Comparison of ENCODE assay signal across 8 mouse cellular contexts in the genomic region with DNA sequence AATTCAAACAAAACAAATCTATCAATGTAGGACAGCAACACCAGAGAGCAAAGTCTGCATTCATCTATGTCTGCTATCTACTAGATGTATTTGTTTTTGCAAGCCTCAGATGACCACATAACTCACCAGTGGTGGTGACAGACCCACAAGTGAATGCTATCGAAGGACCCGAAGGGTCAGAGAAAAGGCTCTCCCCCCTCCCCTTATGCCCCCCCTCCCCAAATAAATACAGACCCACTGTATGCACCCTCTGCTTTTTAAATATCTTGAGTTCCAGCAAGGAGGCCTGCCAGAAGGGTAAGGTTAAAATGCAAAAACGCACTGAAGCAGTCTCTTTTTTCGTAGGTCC. TPM values are rescaled to one million over a fixed set of nuclear protein-coding genes. Genes with fewer than 3 reads are reported as not detected.
DNase-seq lines count a peak whose midpoint lies in the region; ATAC-seq and TF ChIP-seq lines count a peak whose summit lies in the region.
"Had no signal": no experiment of that assay in that cellular context is flagged by ENCODE, and none has a peak within 500 bp of the region (broad histone marks: within the 10 kb centered on the region; RNA-seq: fewer than 3 reads in every experiment).

No protein-coding gene starts in this region.

- H3K27me3 ChIP-seq in lung, embryonic 14.5 days (ENCODE audit: insufficient read depth, low read length): no peaks in the 10 kb centered on the region
- no peaks in the 10 kb centered on the region for H3K27me3 ChIP-seq in forebrain, embryonic 15.5 days
- no peaks in the 10 kb centered on the region for H3K27me3 ChIP-seq in limb, embryonic 14.5 days (ENCODE audit: control insufficient read depth, insufficient read depth, low read length)
- no peaks in the 10 kb centered on the region for H3K27me3 ChIP-seq in stomach, embryonic 16.5 days (ENCODE audit: control insufficient read depth, insufficient read depth, low read length)

- H3K27ac ChIP-seq in lung, embryonic 14.5 days (ENCODE audit: low read depth): no peak overlapping the region
- peak overlapping the region; percentile 90 for H3K27ac ChIP-seq in forebrain, embryonic 15.5 days (replicated peaks)
- 0 out of 2 replicates have a peak overlapping the region, but pooled peaks have one; percentile 46 for H3K27ac ChIP-seq in limb, embryonic 14.5 days (replicated peaks; ENCODE audit: low read depth, low read length)
- no peak overlapping the region for H3K27ac ChIP-seq in stomach, embryonic 16.5 days (ENCODE audit: low read length)

- peak overlapping the region; percentile 94 for H3K4me2 ChIP-seq in lung, embryonic 14.5 days
- peak overlapping the region; percentile 85 for H3K4me2 ChIP-seq in forebrain, embryonic 15.5 days (replicated peaks)
- H3K4me2 ChIP-seq in limb, embryonic 14.5 days (replicated peaks; ENCODE audit: low read depth, low read length, severe bottlenecking): peak overlapping the region; percentile 69
- peak overlapping the region; percentile 96 for H3K4me2 ChIP-seq in stomach, embryonic 16.5 days (ENCODE audit: low read depth, low read length)

- WGBS in lung, embryonic 14.5 days: 19% methylated on average over 4 of the region's 4 CpGs
- 0% methylated on average over 4 of the region's 4 CpGs for WGBS in forebrain, embryonic 15.5 days
- WGBS in limb, embryonic 14.5 days: 4% methylated on average over 4 of the region's 4 CpGs
- 32% methylated on average over 4 of the region's 4 CpGs for WGBS in stomach, embryonic 16.5 days

- H3K36me3 ChIP-seq in lung, embryonic 14.5 days (ENCODE audit: insufficient read depth): peaks cover 5% of the 10 kb centered on the region; the same call in 1 of the 2 replicates
- H3K36me3 ChIP-seq in forebrain, embryonic 15.5 days: no peaks in the 10 kb centered on the region
- H3K36me3 ChIP-seq in limb, embryonic 14.5 days (ENCODE audit: control insufficient read depth, insufficient read depth, low read length): peaks cover 28% of the 10 kb centered on the region
- no peaks in the 10 kb centered on the region for H3K36me3 ChIP-seq in stomach, embryonic 16.5 days (ENCODE audit: control insufficient read depth, insufficient read depth, low read length)

- DNase-seq in lung, embryonic 14.5 days: no peak
- no peak for DNase-seq in lung, postnatal 25 days (ENCODE audit: low spot score)
- DNase-seq in limb, embryonic 14.5 days (ENCODE audit: low spot score): no peak
- no peak for DNase-seq in cerebellum, adult 11-12 months
- no peak for DNase-seq in adrenal gland, postnatal 36 days
- DNase-seq: cerebellum, adult 9-11 months had no signal

- peak overlapping the region; percentile 48; the same call in 1 of the 2 replicates for H3K9ac ChIP-seq in lung, embryonic 14.5 days
- H3K9ac ChIP-seq in forebrain, embryonic 15.5 days (replicated peaks): peak overlapping the region; percentile 75
- peak overlapping the region; percentile 79 for H3K9ac ChIP-seq in limb, embryonic 14.5 days (ENCODE audit: low read depth, low read length, severe bottlenecking)
- peak overlapping the region; percentile 77 for H3K9ac ChIP-seq in stomach, embryonic 16.5 days (ENCODE audit: low read length)

- ATAC-seq in lung, embryonic 14.5 days (ENCODE audit: insufficient read depth): no peak
- no peak for ATAC-seq in forebrain, embryonic 15.5 days (replicated peaks)
- no peak for ATAC-seq in limb, embryonic 14.5 days (ENCODE audit: low FRiP score, low read depth)
- no peak for ATAC-seq in stomach, embryonic 16.5 days (ENCODE audit: insufficient read depth, low FRiP score)

- H3K4me1 ChIP-seq in lung, embryonic 14.5 days (ENCODE audit: insufficient read depth): no peaks in the 10 kb centered on the region
- peaks cover 61% of the 10 kb centered on the region for H3K4me1 ChIP-seq in forebrain, embryonic 15.5 days
- H3K4me1 ChIP-seq in limb, embryonic 14.5 days (ENCODE audit: control insufficient read depth, insufficient read depth, low read length): peaks cover 32% of the 10 kb centered on the region
- H3K4me1 ChIP-seq in stomach, embryonic 16.5 days (ENCODE audit: control insufficient read depth, insufficient read depth, low read length): peaks cover 21% of the 10 kb centered on the region; the same call in 1 of the 2 replicates

- TF ChIP-seq POLR2A in limb, embryonic 14.5 days (IDR thresholded peaks at IDR 0.05; ENCODE audit: borderline replicate concordance, extremely low read depth, insufficient read depth, insufficient read length): no peak

- H3K4me3 ChIP-seq in lung, embryonic 14.5 days (ENCODE audit: low read depth, low read length): peak overlapping the region; percentile 55
- peak overlapping the region; percentile 68 for H3K4me3 ChIP-seq in forebrain, embryonic 15.5 days
- peak overlapping the region; percentile 74 for H3K4me3 ChIP-seq in limb, embryonic 14.5 days (replicated peaks; ENCODE audit: low read length)
- peak overlapping the region; percentile 77 for H3K4me3 ChIP-seq in stomach, embryonic 16.5 days (replicated peaks; ENCODE audit: low read length)

- no peaks in the 10 kb centered on the region for H3K9me3 ChIP-seq in lung, embryonic 14.5 days (ENCODE audit: low read depth, low read length)
- H3K9me3 ChIP-seq in forebrain, embryonic 15.5 days: no peaks in the 10 kb centered on the region
- H3K9me3 ChIP-seq in limb, embryonic 14.5 days (ENCODE audit: control insufficient read depth, low read length): no peaks in the 10 kb centered on the region
- no peaks in the 10 kb centered on the region for H3K9me3 ChIP-seq in stomach, embryonic 16.5 days (replicated peaks; ENCODE audit: control insufficient read depth, low read length)

- no peak for TF ChIP-seq CTCF in lung, embryonic 14.5 days (IDR thresholded peaks at IDR 0.05; ENCODE audit: low read depth)

RNA-seq across cellular contexts. Expression of a gene that starts 2.9 kb away (rescaled TPM):
- polyA plus RNA-seq in lung, embryonic 14.5 days (2014; fragmentation: Nextera tagmentation; extraction: Ambion mirVana): 18.0 and 21.9 TPM in 2 replicates
- polyA plus RNA-seq in forebrain, embryonic 15.5 days (2015; fragmentation: Nextera tagmentation; extraction: Ambion mirVana): 93.3 and 95.7 TPM in 2 replicates
- 34.5 and 45.8 TPM in 2 replicates for polyA plus RNA-seq in limb, embryonic 14.5 days (2012; rRNA removed)
- 53.5 and 63.0 TPM in 2 replicates for polyA plus RNA-seq in limb, embryonic 14.5 days (2014; fragmentation: Nextera tagmentation; extraction: Ambion mirVana)
- 11.8 and 12.0 TPM in 2 replicates for polyA plus RNA-seq in stomach, embryonic 16.5 days (2015; fragmentation: Nextera tagmentation; extraction: Ambion mirVana)
- total RNA-seq in adrenal gland, postnatal 36 days (2021): 1 to 10 TPM; 1.7 to 2.3 TPM

Comparison
In these comparisons a context has a peak if more than half of its experiments do, and no peak if none do; other contexts are left out.
1. H3K27ac ChIP-seq: peak in forebrain, embryonic 15.5 days (single experiment) and limb, embryonic 14.5 days (single experiment); none in lung, embryonic 14.5 days (single experiment) and stomach, embryonic 16.5 days (single experiment).
2. Peak in every context shown above with its lines, with median percentiles within 50 percentile points of each other: H3K4me2 ChIP-seq, H3K4me3 ChIP-seq and H3K9ac ChIP-seq.